Mouse (Mus musculus) embryonic facial prominence, embryonic 14.5 days (tissue): Measurements from ENCODE around the gene Pax2. TPM values are rescaled to one million over a fixed set of nuclear protein-coding genes. Genes with fewer than 3 reads are reported as not detected.

Source experiments
- ATAC-seq: fragments of 200-750 bp; cut with Nextera tagmentation; 2 replicates; pipeline ENCODE4 v1.8.0; 2017; ENCODE audit warnings: low read depth, moderate number of reproducible peaks, moderate TSS enrichment
- DNase-seq: peaks from one replicate; pipeline ENCODE4 v3.0.0-alpha.2; 2015; ENCODE audit warnings: low spot score
- H3K27ac ChIP-seq: fragments of 300-500 bp; sonication (generic); replicated peaks from 2 replicates; pipeline ENCODE4 v1.5.1; 2014; ENCODE audit warnings: low read depth, mild to moderate bottlenecking, low read length, moderate library complexity
- H3K27me3 ChIP-seq: fragments of 300-500 bp; sonication (generic); replicated peaks from 2 replicates; pipeline ENCODE4 v1.6.1; 2014; ENCODE audit warnings: low read length; ENCODE audit not compliant: control insufficient read depth, insufficient read depth
- H3K36me3 ChIP-seq: fragments of 300-500 bp; sonication (generic); 2 replicates; pipeline ENCODE4 v1.6.1; 2014; ENCODE audit warnings: low read length, mixed read lengths; ENCODE audit not compliant: control insufficient read depth, insufficient read depth
- H3K4me1 ChIP-seq: fragments of 300-500 bp; sonication (generic); 2 replicates; pipeline ENCODE4 v1.6.1; 2014; ENCODE audit warnings: antibody characterized with exemption, low read length; ENCODE audit not compliant: control insufficient read depth, insufficient read depth
- H3K4me2 ChIP-seq: fragments of 300-500 bp; sonication (generic); 2 replicates; pipeline ENCODE4 v1.6.1; 2014; ENCODE audit warnings: low read depth, mild to moderate bottlenecking, low read length, moderate library complexity, mixed read lengths
- H3K4me3 ChIP-seq: fragments of 300-500 bp; sonication (generic); 2 replicates; pipeline ENCODE4 v1.5.1; 2014; ENCODE audit warnings: low read depth, mild to moderate bottlenecking, low read length
- H3K9ac ChIP-seq: fragments of 300-500 bp; sonication (generic); 2 replicates; pipeline ENCODE4 v1.6.1; 2014; ENCODE audit warnings: low read depth, mild to moderate bottlenecking, low read length, moderate library complexity, mixed read lengths
- H3K9me3 ChIP-seq: fragments of 300-500 bp; sonication (generic); 2 replicates; pipeline ENCODE4 v1.6.1; 2016; ENCODE audit warnings: low read length; ENCODE audit not compliant: control insufficient read depth
- WGBS: fragments of 180-500 bp; shearing (Covaris S2); extraction: QIAGEN DNeasy Blood & Tissue Kit; methylation state at CpG from one replicate; pipeline ENCODE4 v1.1.7; 2014; 5-methylcytosine and 5-hydroxymethylcytosine counted together
- polyA plus RNA-seq: library from polyadenylated mRNA; unstranded; fragments of >200 nt; fragmentation: Nextera tagmentation; extraction: Ambion mirVana; gene quantifications from 2 replicates; pipeline ENCODE4 v1.2.1, GENCODE M21; 2014

Gene Pax2
- polyA plus RNA-seq, 1 experiment from 2014 or later = 0.22 TPM

- H3K4me3 ChIP-seq = no peak overlapping the region
- 88% methylated on average over 1 of the region's 1 CpGs for WGBS
- H3K27me3 ChIP-seq = no peaks in the 10 kb centered on the region
- no peak for ATAC-seq
- H3K4me1 ChIP-seq = no peaks in the 10 kb centered on the region
- no peak overlapping the region for H3K4me2 ChIP-seq
- no peaks in the 10 kb centered on the region for H3K36me3 ChIP-seq
- H3K9me3 ChIP-seq = 0 out of 2 replicates have a peak, but pooled peaks cover 16% of the 10 kb centered on the region
- DNase-seq = no peak
- no peak overlapping the region for H3K27ac ChIP-seq
- H3K9ac ChIP-seq = no peak overlapping the region
These were observed 102.8 kb downstream of the Pax2 start for GRCm38 (mm10) chr19:44858671-44859070.

GRCm38 (mm10) chr19:44868766-44869165 is 112.9 kb downstream of the Pax2 start:
- ATAC-seq = no peak
- no peak for DNase-seq

GRCm38 (mm10) chr19:44874186-44874898 is 118.5 kb downstream of the Pax2 start:
- no peak overlapping the region for H3K27ac ChIP-seq
- ATAC-seq (no peak), DNase-seq (no peak)
- WGBS = 55% methylated on average over 15 of the region's 15 CpGs
- no peaks in the 10 kb centered on the region for H3K36me3 ChIP-seq
- H3K4me3 ChIP-seq = no peak overlapping the region
- H3K9me3 ChIP-seq = no peaks in the 10 kb centered on the region
- H3K4me2 ChIP-seq = no peak overlapping the region
- peaks cover 8% of the 10 kb centered on the region; the same call in 1 of the 2 replicates for H3K27me3 ChIP-seq
- no peak overlapping the region for H3K9ac ChIP-seq
- H3K4me1 ChIP-seq = no peaks in the 10 kb centered on the region

More at GRCm38 (mm10) chr19:44868766-44869165, 112.9 kb downstream of the Pax2 start:
- no peak overlapping the region for H3K4me2 ChIP-seq
- H3K9me3 ChIP-seq = no peaks in the 10 kb centered on the region
- WGBS = 60% methylated on average over 2 of the region's 2 CpGs
- H3K27ac ChIP-seq = no peak overlapping the region
- H3K4me3 ChIP-seq = no peak overlapping the region
- H3K27me3 ChIP-seq = 0 out of 2 replicates have a peak, but pooled peaks cover 3% of the 10 kb centered on the region
- no peak overlapping the region for H3K9ac ChIP-seq
- no peaks in the 10 kb centered on the region for H3K4me1 ChIP-seq
- no peaks in the 10 kb centered on the region for H3K36me3 ChIP-seq

- DNase-seq = no peak
- WGBS = 18% methylated on average over 6 of the region's 6 CpGs
- no peak overlapping the region for H3K4me3 ChIP-seq
These were observed 119.1 kb downstream of the Pax2 start for GRCm38 (mm10) chr19:44874928-44875327.

GRCm38 (mm10) chr19:44875718-44876117 is 119.9 kb downstream of the Pax2 start:
- 75% methylated on average over 1 of the region's 1 CpGs for WGBS
- Histone ChIP-seq H3K36me3 (no peaks in the 10 kb centered on the region), H3K9ac (no peak overlapping the region), H3K4me1 (no peaks in the 10 kb centered on the region), H3K4me2 (no peak overlapping the region), H3K27ac (no peak overlapping the region), H3K9me3 (no peaks in the 10 kb centered on the region), H3K27me3 (peaks cover 10% of the 10 kb centered on the region; the same call in 1 of the 2 replicates), H3K4me3 (no peak overlapping the region)
- DNase-seq (no peak), ATAC-seq (no peak)

More at GRCm38 (mm10) chr19:44874928-44875327, 119.1 kb downstream of the Pax2 start:
- Histone ChIP-seq H3K4me2 (no peak overlapping the region), H3K9me3 (no peaks in the 10 kb centered on the region), H3K36me3 (no peaks in the 10 kb centered on the region), H3K9ac (no peak overlapping the region), H3K4me1 (no peaks in the 10 kb centered on the region), H3K27ac (no peak overlapping the region), H3K27me3 (peaks cover 8% of the 10 kb centered on the region; the same call in 1 of the 2 replicates)
- no peak for ATAC-seq

GRCm38 (mm10) chr19:44876529-44876928 is 120.7 kb downstream of the Pax2 start:
- Histone ChIP-seq H3K27ac (no peak overlapping the region), H3K4me3 (no peak overlapping the region), H3K9ac (no peak overlapping the region), H3K27me3 (peaks cover 17% of the 10 kb centered on the region), H3K4me2 (no peak overlapping the region), H3K4me1 (no peaks in the 10 kb centered on the region), H3K9me3 (no peaks in the 10 kb centered on the region), H3K36me3 (no peaks in the 10 kb centered on the region)
- DNase-seq (no peak), ATAC-seq (no peak)
- 86% methylated on average over 7 of the region's 7 CpGs for WGBS

GRCm38 (mm10) chr19:44882552-44883024 is 126.7 kb downstream of the Pax2 start:
- no peak overlapping the region for H3K27ac ChIP-seq
- under 1% methylated on average over 24 of the region's 31 CpGs for WGBS

GRCm38 (mm10) chr19:44884331-44884730 is 128.5 kb downstream of the Pax2 start:
- Histone ChIP-seq H3K27ac (no peak overlapping the region), H3K36me3 (no peaks in the 10 kb centered on the region), H3K9ac (no peak overlapping the region), H3K4me3 (no peak overlapping the region), H3K4me1 (no peaks in the 10 kb centered on the region), H3K9me3 (no peaks in the 10 kb centered on the region), H3K4me2 (no peak overlapping the region), H3K27me3 (peaks cover 52% of the 10 kb centered on the region)
- DNase-seq = no peak
- no peak for ATAC-seq
- 11% methylated on average over 2 of the region's 3 CpGs for WGBS

More at GRCm38 (mm10) chr19:44882552-44883024, 126.7 kb downstream of the Pax2 start:
- H3K9me3 ChIP-seq = no peaks in the 10 kb centered on the region
- H3K36me3 ChIP-seq = no peaks in the 10 kb centered on the region
- ATAC-seq = peak; percentile 72
- H3K4me3 ChIP-seq = peak overlapping the region; percentile 37
- peak overlapping the region; percentile 64 for H3K9ac ChIP-seq
- peaks cover 57% of the 10 kb centered on the region for H3K27me3 ChIP-seq
- H3K4me1 ChIP-seq = no peaks in the 10 kb centered on the region
- peak; percentile 78 for DNase-seq
- H3K4me2 ChIP-seq = peak overlapping the region; percentile 72

GRCm38 (mm10) chr19:44886475-44886874 is 130.6 kb downstream of the Pax2 start:
- no peaks in the 10 kb centered on the region for H3K4me1 ChIP-seq
- no peak overlapping the region for H3K27ac ChIP-seq
- no peaks in the 10 kb centered on the region for H3K9me3 ChIP-seq
- H3K4me2 ChIP-seq = no peak overlapping the region
- no peak overlapping the region for H3K9ac ChIP-seq
- peaks cover 46% of the 10 kb centered on the region for H3K27me3 ChIP-seq
- H3K4me3 ChIP-seq = no peak overlapping the region
- H3K36me3 ChIP-seq = no peaks in the 10 kb centered on the region
- DNase-seq (no peak), ATAC-seq (no peak)
- 15% methylated on average over 3 of the region's 3 CpGs for WGBS
